Mouse (Mus musculus) embryonic fibroblast, embryonic 13.5 days (primary cell): ENCODE results near the gene Pcgf2.

Experiments used
- CTCF ChIP-seq: IDR thresholded peaks from 2 replicates; pipeline ENCODE4 v1.5.1; 2011; ENCODE audit warnings: mild to moderate bottlenecking, control low read depth, low read length, moderate library complexity, borderline replicate concordance; ENCODE audit not compliant: insufficient read depth
- POLR2A ChIP-seq: IDR thresholded peaks from 2 replicates; pipeline ENCODE4 v1.6.1; 2011; ENCODE audit warnings: low read depth, mild to moderate bottlenecking, control low read depth, low read length, moderate library complexity

DNA sequence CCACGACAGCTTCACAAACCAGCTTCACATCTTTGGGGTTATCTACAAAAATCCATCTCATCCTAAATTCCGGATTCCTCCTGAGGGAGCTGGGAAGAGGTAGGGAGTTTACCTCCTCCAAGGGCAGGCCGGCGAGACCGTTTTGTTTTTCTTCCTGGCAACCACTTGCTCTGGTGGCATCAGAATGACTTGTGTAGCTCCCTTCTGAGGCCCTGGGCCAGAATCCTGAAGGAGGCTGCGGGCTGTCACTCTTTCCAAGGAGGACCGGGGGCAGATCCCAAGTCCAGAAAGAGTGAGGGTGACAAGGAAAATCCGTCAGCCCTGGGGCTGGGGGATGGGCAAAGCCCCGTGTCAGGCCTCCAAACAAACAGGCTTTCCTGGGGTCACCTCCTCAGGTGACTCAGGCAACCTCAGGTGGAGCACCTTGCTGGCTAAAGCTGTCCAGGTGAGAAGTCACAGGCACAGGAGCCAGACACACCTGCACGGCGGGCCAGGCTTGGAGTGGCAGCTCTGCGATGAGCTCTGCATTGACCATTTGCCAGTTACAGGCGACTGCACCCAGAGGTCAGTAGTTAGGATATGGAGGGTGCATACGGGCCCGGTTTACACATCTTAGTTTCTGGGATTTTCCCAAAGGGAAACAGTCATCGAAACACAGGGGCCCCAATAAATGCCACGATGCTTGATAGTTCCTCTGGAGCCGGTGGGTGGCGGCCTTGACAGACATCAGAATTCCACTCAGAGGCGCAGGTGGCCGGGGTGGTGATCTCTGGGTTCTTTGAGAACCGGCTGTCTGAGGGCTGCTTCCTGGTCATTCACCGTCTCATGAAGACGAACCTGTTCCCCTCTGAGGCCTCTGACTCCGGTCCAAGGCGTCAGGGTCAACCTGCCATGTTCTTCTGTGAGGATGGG lies 17.3 kb upstream of the Pcgf2 start:
- TF ChIP-seq CTCF (no peak), POLR2A (no peak)
